Mouse (Mus musculus) midbrain, embryonic 14.5 days (tissue): ENCODE measurements around the gene Flvcr2. TPM values are rescaled to one million over a fixed set of nuclear protein-coding genes. Genes with fewer than 3 reads are reported as not detected.
"Not testable (repeated sequence)": the region's sequence is repeated elsewhere in the genome, so short reads cannot be mapped to it uniquely, and the experiment has no call there.

Experiments used
- ATAC-seq: fragments of 200-750 bp; cut with Nextera tagmentation; 2 replicates; pipeline ENCODE4 v1.8.0; 2017; ENCODE audit warnings: moderate number of reproducible peaks, moderate library complexity; ENCODE audit not compliant: low FRiP score, low TSS enrichment
- DNase-seq: peaks from one replicate; pipeline ENCODE4 v3.0.0-alpha.2; 2015
- H3K27ac ChIP-seq: fragments of 300-500 bp; sonication (generic); replicated peaks from 2 replicates; pipeline ENCODE4 v1.5.1; 2014; ENCODE audit warnings: mild to moderate bottlenecking, low read depth, low read length, moderate library complexity
- H3K27me3 ChIP-seq: fragments of 300-500 bp; sonication (generic); 2 replicates; pipeline ENCODE4 v1.6.1; 2014; ENCODE audit warnings: low read length, control low read depth, mixed read lengths; ENCODE audit not compliant: control insufficient read depth, insufficient read depth
- H3K36me3 ChIP-seq: fragments of 300-500 bp; sonication (generic); 2 replicates; pipeline ENCODE4 v1.6.1; 2014; ENCODE audit warnings: low read length, control low read depth; ENCODE audit not compliant: control insufficient read depth, insufficient read depth
- H3K4me1 ChIP-seq: fragments of 300-500 bp; sonication (generic); 2 replicates; pipeline ENCODE4 v1.6.1; 2014; ENCODE audit warnings: mild to moderate bottlenecking, antibody characterized with exemption, low read length, control low read depth; ENCODE audit not compliant: control insufficient read depth, insufficient read depth
- H3K4me2 ChIP-seq: fragments of 300-500 bp; sonication (generic); 2 replicates; pipeline ENCODE4 v1.6.1; 2014; ENCODE audit warnings: mild to moderate bottlenecking, low read length, moderate library complexity
- H3K4me3 ChIP-seq: fragments of 300-500 bp; sonication (generic); replicated peaks from 2 replicates; pipeline ENCODE4 v1.5.1; 2014; ENCODE audit warnings: low read depth, low read length
- H3K9ac ChIP-seq: fragments of 300-500 bp; sonication (generic); replicated peaks from 2 replicates; pipeline ENCODE4 v1.6.1; 2014; ENCODE audit warnings: mild to moderate bottlenecking, low read length, moderate library complexity
- H3K9me3 ChIP-seq: fragments of 300-500 bp; sonication (generic); 2 replicates; pipeline ENCODE4 v1.6.1; 2016; ENCODE audit warnings: low read length, control low read depth, mixed read lengths; ENCODE audit not compliant: control insufficient read depth
- WGBS: fragments of 180-500 bp; shearing (Covaris S2); extraction: QIAGEN DNeasy Blood & Tissue Kit; methylation state at CpG from one replicate; pipeline ENCODE4 v1.1.7; 2014; 5-methylcytosine and 5-hydroxymethylcytosine counted together
- polyA plus RNA-seq: library from polyadenylated mRNA; unstranded; fragments of >200 nt; fragmentation: Nextera tagmentation; extraction: Ambion mirVana; gene quantifications from 2 replicates; pipeline ENCODE4 v1.2.1, GENCODE M21; 2014

Gene Flvcr2
- 2.9 and 4.5 TPM in 2 replicates for polyA plus RNA-seq

- H3K4me1 ChIP-seq = peaks cover 12% of the 10 kb centered on the region; the same call in 1 of the 2 replicates
- no peaks in the 10 kb centered on the region for H3K9me3 ChIP-seq
- H3K9ac ChIP-seq = peak within 1 kb of the TSS; percentile 31; the same call in 1 of the 2 replicates
- no peak within 1 kb of the TSS for H3K27ac ChIP-seq
- peak within 1 kb of the TSS; percentile 34 for H3K4me3 ChIP-seq
- DNase-seq = peak; percentile 86
- under 1% methylated on average over 51 of the region's 51 CpGs for WGBS
- peak; percentile 67; the same call in 1 of the 2 replicates for ATAC-seq
- H3K36me3 ChIP-seq = no peaks in the 10 kb centered on the region
- peaks cover 19% of the 10 kb centered on the region for H3K27me3 ChIP-seq
- peak within 1 kb of the TSS; percentile 83 for H3K4me2 ChIP-seq
Measured at GRCm38 (mm10) chr12:85745827-85746695, at the start of gene Flvcr2. Gene Flvcr2, plus strand, starts transcription at chr12:85746539.

DNA sequence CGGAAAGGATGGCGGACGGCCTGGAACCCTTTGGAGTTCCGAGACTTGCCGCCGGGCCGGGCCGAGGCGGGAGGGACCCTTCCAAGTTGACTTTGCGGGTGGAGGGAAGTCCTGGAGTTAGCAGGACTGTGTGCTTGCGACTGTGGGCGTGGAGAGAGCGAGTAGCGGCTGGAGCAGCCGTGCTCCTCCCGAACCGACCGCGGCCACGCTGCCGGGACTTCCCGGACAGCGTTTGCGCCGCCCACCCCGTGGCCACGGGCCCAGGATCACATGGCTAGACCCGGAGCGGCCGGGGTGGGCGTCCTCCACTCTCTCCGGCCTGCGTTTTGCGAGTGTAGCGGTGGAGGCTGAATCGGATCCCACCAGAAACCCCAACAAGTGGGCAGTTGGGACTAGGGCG lies 48.2 kb upstream of the Flvcr2 start:
- not testable (repeated sequence) for H3K4me3 ChIP-seq, DNase-seq, H3K9ac ChIP-seq, H3K27ac ChIP-seq, H3K36me3 ChIP-seq, H3K9me3 ChIP-seq, H3K4me1 ChIP-seq, H3K27me3 ChIP-seq
- 25% methylated on average over 12 of the region's 37 CpGs for WGBS
- peak overlapping the region; percentile 31; the same call in 1 of the 2 replicates for H3K4me2 ChIP-seq
- 0 out of 2 replicates have a peak, but pooled peaks have one; percentile 31 for ATAC-seq

DNA sequence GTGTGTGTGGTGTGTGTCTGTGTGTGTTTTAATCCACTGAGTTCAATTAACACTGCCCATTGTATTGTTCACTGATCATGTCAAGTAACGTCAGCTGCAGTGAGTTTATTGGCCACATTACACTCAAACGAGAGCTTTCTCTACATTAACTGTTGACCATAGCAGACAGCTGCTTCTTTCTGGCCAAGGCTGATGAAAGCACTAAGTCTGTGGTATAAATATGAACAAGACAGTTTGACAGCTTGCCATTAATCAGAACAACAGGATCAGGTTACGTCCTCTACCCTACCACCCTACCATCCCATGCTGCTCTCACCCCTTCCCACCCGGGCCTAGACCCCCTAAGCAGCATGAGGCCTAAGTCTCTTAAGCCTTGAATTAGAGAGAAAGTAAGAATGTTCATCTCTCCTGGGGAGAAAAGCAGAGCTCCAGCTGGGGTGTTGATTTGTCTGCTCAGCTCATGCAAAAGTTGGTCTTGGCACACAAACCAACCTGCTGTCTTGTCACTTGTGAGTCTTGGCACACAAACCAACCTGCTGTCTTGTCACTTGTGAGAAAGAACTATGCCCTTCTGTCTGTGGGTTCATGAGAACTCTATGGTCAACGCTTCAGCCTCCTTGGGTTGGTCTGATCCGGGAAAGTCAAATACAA lies 46.0 kb upstream of the Flvcr2 start:
- H3K4me2 ChIP-seq = no peak overlapping the region
- H3K9ac ChIP-seq = no peak overlapping the region
- 68% methylated on average over 6 of the region's 6 CpGs for WGBS
- ATAC-seq (no peak), DNase-seq (no peak)
- peaks cover 3% of the 10 kb centered on the region; the same call in 1 of the 2 replicates for H3K4me1 ChIP-seq
- H3K27me3 ChIP-seq = no peaks in the 10 kb centered on the region
- H3K36me3 ChIP-seq = no peaks in the 10 kb centered on the region
- no peaks in the 10 kb centered on the region for H3K9me3 ChIP-seq
- no peak overlapping the region for H3K27ac ChIP-seq
- no peak overlapping the region for H3K4me3 ChIP-seq

DNA sequence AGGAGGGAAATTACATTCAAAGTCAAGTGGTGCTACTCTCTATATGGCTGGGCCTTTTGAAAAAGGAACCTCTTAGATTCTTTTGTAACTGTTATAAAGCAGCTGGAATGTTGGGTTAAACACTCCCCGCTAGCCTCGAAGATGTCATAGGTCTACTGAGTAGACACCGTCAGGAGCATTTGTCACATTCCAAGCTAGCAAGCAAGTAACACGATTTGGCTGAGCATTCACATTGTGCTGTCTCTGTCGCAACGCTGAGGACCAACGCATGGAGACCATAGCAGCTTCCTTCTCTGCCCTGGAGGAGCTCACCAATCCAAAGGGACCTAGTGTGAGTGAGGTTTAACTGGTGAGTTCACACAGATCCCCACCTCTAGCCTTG lies 45.5 kb upstream of the Flvcr2 start:
- Histone ChIP-seq H3K36me3 (no peaks in the 10 kb centered on the region), H3K9me3 (no peaks in the 10 kb centered on the region), H3K4me3 (no peak overlapping the region), H3K4me2 (no peak overlapping the region), H3K27me3 (peaks cover 3% of the 10 kb centered on the region; the same call in 1 of the 2 replicates), H3K9ac (no peak overlapping the region), H3K4me1 (peaks cover 9% of the 10 kb centered on the region; the same call in 1 of the 2 replicates), H3K27ac (no peak overlapping the region)
- 84% methylated on average over 7 of the region's 7 CpGs for WGBS
- no peak for ATAC-seq
- DNase-seq = no peak

- 80% methylated on average over 15 of the region's 15 CpGs for WGBS
- Histone ChIP-seq H3K4me3 (no peak overlapping the region), H3K4me1 (peaks cover 10% of the 10 kb centered on the region; the same call in 1 of the 2 replicates), H3K4me2 (no peak overlapping the region), H3K36me3 (no peaks in the 10 kb centered on the region), H3K9ac (no peak overlapping the region), H3K27me3 (peaks cover 6% of the 10 kb centered on the region; the same call in 1 of the 2 replicates), H3K27ac (no peak overlapping the region), H3K9me3 (no peaks in the 10 kb centered on the region)
- ATAC-seq (no peak), DNase-seq (no peak)
Measured at GRCm38 (mm10) chr12:85702166-85703055, 43.9 kb upstream of the Flvcr2 start.

DNA sequence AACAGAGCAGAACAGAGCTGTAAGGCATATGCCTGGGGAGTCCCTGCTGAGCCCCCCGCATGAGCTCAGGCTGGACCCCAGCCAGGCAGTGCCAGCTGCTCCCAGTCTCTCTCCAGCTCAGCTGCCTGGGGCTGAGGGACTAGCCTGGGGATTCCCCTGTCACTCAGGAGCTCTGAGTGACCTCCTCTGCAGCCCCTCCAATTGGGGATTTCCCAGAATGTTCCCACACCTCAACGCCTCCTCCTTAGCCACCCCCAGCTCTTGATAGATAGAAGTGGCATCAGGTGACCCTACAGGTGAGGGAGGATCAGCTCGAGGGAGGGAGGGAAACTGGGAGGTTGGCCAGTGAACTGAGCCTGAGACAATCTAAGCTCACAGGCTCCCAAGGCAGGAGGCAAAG lies 42.8 kb upstream of the Flvcr2 start:
- DNase-seq = no peak
- no peak overlapping the region for H3K27ac ChIP-seq
- no peak overlapping the region for H3K4me2 ChIP-seq
- no peaks in the 10 kb centered on the region for H3K9me3 ChIP-seq
- H3K36me3 ChIP-seq = no peaks in the 10 kb centered on the region
- peaks cover 6% of the 10 kb centered on the region; the same call in 1 of the 2 replicates for H3K27me3 ChIP-seq
- no peak for ATAC-seq
- WGBS = 88% methylated on average over 3 of the region's 3 CpGs
- no peak overlapping the region for H3K9ac ChIP-seq
- H3K4me3 ChIP-seq = no peak overlapping the region
- peaks cover 10% of the 10 kb centered on the region; the same call in 1 of the 2 replicates for H3K4me1 ChIP-seq

- DNase-seq = no peak
Measured at GRCm38 (mm10) chr12:85704566-85704965, 41.8 kb upstream of the Flvcr2 start.

More at GRCm38 (mm10) chr12:85704566-85704965, 41.8 kb upstream of the Flvcr2 start:
- Histone ChIP-seq H3K4me1 (peaks cover 10% of the 10 kb centered on the region; the same call in 1 of the 2 replicates), H3K9me3 (no peaks in the 10 kb centered on the region), H3K9ac (no peak overlapping the region), H3K27ac (no peak overlapping the region), H3K4me2 (no peak overlapping the region), H3K36me3 (no peaks in the 10 kb centered on the region), H3K27me3 (peaks cover 6% of the 10 kb centered on the region; the same call in 1 of the 2 replicates), H3K4me3 (no peak overlapping the region)
- no peak for ATAC-seq
- 69% methylated on average over 7 of the region's 7 CpGs for WGBS
